Mouse (Mus musculus): ENCODE data around the gene 4930505A04Rik. TPM values are rescaled to one million over a fixed set of nuclear protein-coding genes. Genes with fewer than 3 reads are reported as not detected.

4930505A04Rik gene
- polyA plus RNA-seq (2012; rRNA removed) = not detected in 2 replicates
- not detected in 2 replicates for polyA plus RNA-seq (2014; fragmentation: Nextera tagmentation; extraction: Ambion mirVana)

DNA sequence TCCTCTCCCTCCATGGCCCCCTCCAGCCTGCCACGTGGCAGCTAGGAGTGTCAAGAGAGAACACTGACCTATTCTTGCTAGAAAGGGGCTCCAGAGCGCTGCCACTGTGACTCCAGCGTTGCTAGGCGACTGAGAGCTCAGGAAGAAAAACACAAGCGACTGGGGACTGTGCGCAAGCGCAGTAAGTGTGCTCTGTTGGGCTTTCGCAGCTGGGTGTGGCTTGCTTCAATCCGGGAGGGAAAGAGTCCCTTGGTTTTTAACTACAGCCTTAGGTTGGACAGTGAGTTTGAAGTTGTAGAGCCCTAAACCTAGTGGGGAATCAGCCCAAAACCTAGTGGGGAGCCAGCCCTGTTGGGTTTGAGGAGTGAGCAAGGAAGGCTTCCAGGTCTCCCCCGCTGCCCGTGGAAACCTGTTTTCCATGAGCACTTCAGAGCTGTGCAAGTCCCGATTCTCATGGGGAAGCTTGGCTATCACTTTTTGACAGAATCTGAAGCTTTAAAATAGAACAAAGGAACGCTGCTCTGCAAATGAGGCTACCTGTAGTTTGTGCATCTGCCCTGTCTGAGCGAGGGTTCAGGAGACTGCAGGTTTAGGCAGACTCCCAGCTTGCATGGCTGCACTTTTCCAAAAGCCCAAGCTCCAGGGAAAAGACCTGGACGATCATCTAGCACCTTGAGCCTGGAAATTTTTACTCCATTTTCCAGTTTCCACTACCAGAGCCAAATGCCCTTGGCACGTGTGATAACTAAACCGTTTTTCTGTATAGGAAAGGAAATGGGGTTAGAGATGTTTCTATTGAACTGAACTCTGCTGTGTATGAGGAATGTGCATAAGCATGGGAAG lies at the start of gene 4930505A04Rik:
TSS of gene 4930505A04Rik (minus strand) at position 77 of the 843 bp plus-strand sequence.
- WGBS (ENCODE audit: insufficient replicate concordance) = 8% methylated on average over 17 of the region's 17 CpGs
- peak; percentile 33; the same call in 1 of the 2 replicates for ATAC-seq (ENCODE audit: insufficient read depth)
- H3K36me3 ChIP-seq (replicated peaks; ENCODE audit: control insufficient read depth, insufficient read depth, low read depth) = no peaks in the 10 kb centered on the region
- peak within 1 kb of the TSS; percentile 29 to 50; a peak in 3 of 4 replicates for H3K4me3 ChIP-seq (ENCODE audit: insufficient read depth in 1 of 2, low read depth in 2 of 2, low read length in 2 of 2)
- H3K4me2 ChIP-seq (ENCODE audit: low read depth) = peak within 1 kb of the TSS; percentile 36
- no peak within 1 kb of the TSS for H3K27ac ChIP-seq
- no peaks in the 10 kb centered on the region for H3K27me3 ChIP-seq (ENCODE audit: control insufficient read depth, insufficient read depth, low read length)
- H3K9me3 ChIP-seq (ENCODE audit: control insufficient read depth, low read length) = no peaks in the 10 kb centered on the region
- DNase-seq (ENCODE audit: low read depth in 3 of 3, low spot score in 3 of 3) = peak; percentile 38 to 48 (median 47)
- H3K4me1 ChIP-seq (replicated peaks; ENCODE audit: control insufficient read depth in 2 of 2, insufficient read depth in 2 of 2, low read length in 1 of 2) = no peaks in the 10 kb centered on the region
- no peak within 1 kb of the TSS for H3K9ac ChIP-seq (replicated peaks)
- TF ChIP-seq CTCF (IDR thresholded peaks at IDR 0.05; ENCODE audit: low read depth) (no peak), EP300 (IDR thresholded peaks at IDR 0.05; ENCODE audit: low read depth) (no peak)

DNA sequence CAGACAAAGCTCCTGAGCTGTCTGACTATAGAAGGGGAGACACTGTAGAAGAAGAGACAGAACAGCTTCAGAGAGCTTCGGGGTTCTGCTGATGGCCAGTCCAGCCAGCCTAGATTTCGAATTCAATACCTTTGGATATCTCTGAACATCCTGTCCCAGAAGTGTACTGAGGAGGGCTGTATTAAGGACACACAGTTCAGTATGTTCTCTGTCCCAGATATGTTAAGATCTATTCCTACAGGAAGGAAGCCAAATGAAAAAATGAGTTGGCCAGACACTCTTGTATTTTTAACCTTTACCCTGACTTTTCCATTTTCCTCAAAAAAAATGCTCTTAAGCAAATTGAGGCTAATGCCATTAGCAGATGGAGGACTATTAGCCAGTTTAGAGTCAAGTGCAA lies 45.5 kb upstream of the 4930505A04Rik start:
- no peak overlapping the region for H3K4me2 ChIP-seq (ENCODE audit: low read depth)
- no peak overlapping the region for H3K9ac ChIP-seq (replicated peaks)
- no peak overlapping the region for H3K27ac ChIP-seq
- no peaks in the 10 kb centered on the region for H3K27me3 ChIP-seq (ENCODE audit: control insufficient read depth, insufficient read depth, low read length)
- no peaks in the 10 kb centered on the region for H3K4me1 ChIP-seq (replicated peaks; ENCODE audit: control insufficient read depth in 2 of 2, insufficient read depth in 2 of 2, low read length in 1 of 2)
- no peaks in the 10 kb centered on the region for H3K36me3 ChIP-seq (replicated peaks; ENCODE audit: control insufficient read depth, insufficient read depth, low read depth)
- TF ChIP-seq EP300 (IDR thresholded peaks at IDR 0.05; ENCODE audit: low read depth) (no peak), CTCF (IDR thresholded peaks at IDR 0.05; ENCODE audit: low read depth) (no peak)
- 61% methylated on average over 2 of the region's 2 CpGs for WGBS (ENCODE audit: insufficient replicate concordance)
- ATAC-seq (ENCODE audit: insufficient read depth) (no peak), DNase-seq (ENCODE audit: low read depth in 3 of 3, low spot score in 3 of 3) (no peak)
- no peaks in the 10 kb centered on the region for H3K9me3 ChIP-seq (ENCODE audit: control insufficient read depth, low read length)
- H3K4me3 ChIP-seq (ENCODE audit: insufficient read depth in 1 of 2, low read depth in 2 of 2, low read length in 2 of 2) = no peak overlapping the region

- WGBS (ENCODE audit: insufficient replicate concordance) = 67% methylated on average over 4 of the region's 4 CpGs
- TF ChIP-seq CTCF (IDR thresholded peaks at IDR 0.05; ENCODE audit: low read depth) = no peak
These were observed 36.6 kb upstream of the 4930505A04Rik start for GRCm38 (mm10) chr11:30508178-30508577.

GRCm38 (mm10) chr11:30498738-30499355 lies 27.2 kb upstream of the 4930505A04Rik start:
- H3K9me3 ChIP-seq (ENCODE audit: control insufficient read depth, low read length) = no peaks in the 10 kb centered on the region
- WGBS (ENCODE audit: insufficient replicate concordance) = 51% methylated on average over 3 of the region's 3 CpGs
- TF ChIP-seq EP300 (IDR thresholded peaks at IDR 0.05; ENCODE audit: low read depth) (no peak), CTCF (IDR thresholded peaks at IDR 0.05; ENCODE audit: low read depth) (no peak)
- no peak overlapping the region for H3K4me2 ChIP-seq (ENCODE audit: low read depth)
- no peak overlapping the region for H3K4me3 ChIP-seq (ENCODE audit: insufficient read depth in 1 of 2, low read depth in 2 of 2, low read length in 2 of 2)
- no peaks in the 10 kb centered on the region for H3K27me3 ChIP-seq (ENCODE audit: control insufficient read depth, insufficient read depth, low read length)
- no peak for DNase-seq (ENCODE audit: low read depth in 3 of 3, low spot score in 3 of 3)
- H3K4me1 ChIP-seq (replicated peaks; ENCODE audit: control insufficient read depth in 2 of 2, insufficient read depth in 2 of 2, low read length in 1 of 2) = no peaks in the 10 kb centered on the region
- no peak overlapping the region for H3K27ac ChIP-seq
- H3K36me3 ChIP-seq (replicated peaks; ENCODE audit: control insufficient read depth, insufficient read depth, low read depth) = no peaks in the 10 kb centered on the region
- no peak for ATAC-seq (ENCODE audit: insufficient read depth)
- no peak overlapping the region for H3K9ac ChIP-seq (replicated peaks)

More at GRCm38 (mm10) chr11:30508178-30508577, 36.6 kb upstream of the 4930505A04Rik start:
- H3K36me3 ChIP-seq (replicated peaks; ENCODE audit: control insufficient read depth, insufficient read depth, low read depth) = no peaks in the 10 kb centered on the region
- ATAC-seq (ENCODE audit: insufficient read depth) (no peak), DNase-seq (ENCODE audit: low read depth in 3 of 3, low spot score in 3 of 3) (no peak)
- H3K27me3 ChIP-seq (ENCODE audit: control insufficient read depth, insufficient read depth, low read length) = no peaks in the 10 kb centered on the region
- no peak overlapping the region for H3K4me3 ChIP-seq (ENCODE audit: insufficient read depth in 1 of 2, low read depth in 2 of 2, low read length in 2 of 2)
- no peak overlapping the region for H3K4me2 ChIP-seq (ENCODE audit: low read depth)
- H3K4me1 ChIP-seq (replicated peaks; ENCODE audit: control insufficient read depth in 2 of 2, insufficient read depth in 2 of 2, low read length in 1 of 2) = no peaks in the 10 kb centered on the region
- H3K9ac ChIP-seq (replicated peaks) = no peak overlapping the region
- H3K27ac ChIP-seq = no peak overlapping the region
- no peaks in the 10 kb centered on the region for H3K9me3 ChIP-seq (ENCODE audit: control insufficient read depth, low read length)

GRCm38 (mm10) chr11:30497151-30497550 lies 25.5 kb upstream of the 4930505A04Rik start:
- Histone ChIP-seq H3K9me3 (ENCODE audit: control insufficient read depth, low read length) (no peaks in the 10 kb centered on the region), H3K36me3 (replicated peaks; ENCODE audit: control insufficient read depth, insufficient read depth, low read depth) (no peaks in the 10 kb centered on the region), H3K4me2 (ENCODE audit: low read depth) (no peak overlapping the region), H3K9ac (replicated peaks) (no peak overlapping the region), H3K27me3 (ENCODE audit: control insufficient read depth, insufficient read depth, low read length) (no peaks in the 10 kb centered on the region), H3K4me3 (ENCODE audit: insufficient read depth in 1 of 2, low read depth in 2 of 2, low read length in 2 of 2) (no peak overlapping the region), H3K27ac (no peak overlapping the region), H3K4me1 (replicated peaks; ENCODE audit: control insufficient read depth in 2 of 2, insufficient read depth in 2 of 2, low read length in 1 of 2) (no peaks in the 10 kb centered on the region)
- DNase-seq (ENCODE audit: low read depth in 3 of 3, low spot score in 3 of 3) = no peak
- ATAC-seq (ENCODE audit: insufficient read depth) = no peak
- no peak for TF ChIP-seq CTCF (IDR thresholded peaks at IDR 0.05; ENCODE audit: low read depth)
- WGBS (ENCODE audit: insufficient replicate concordance) = 36% methylated on average over 2 of the region's 2 CpGs

Measured in liver, embryonic 14.5 days (tissue).